Mouse (Mus musculus) brain, embryonic 14.5 days (tissue): ENCODE measurements at regions not wholly inside any gene's neighbourhood (a gene's known extent, or its start where the extent isn't known, plus 50 kb on each side); places are given as distances from the start of the nearest gene placed in this dataset.

ENCODE experiments used
- CTCF ChIP-seq: fragments of 200-500 bp; IDR thresholded peaks from 2 replicates; pipeline ENCODE4 v1.5.1; 2012; ENCODE audit warnings: inconsistent platforms, mild to moderate bottlenecking, moderate library complexity, borderline replicate concordance; ENCODE audit not compliant: insufficient read depth, insufficient read length; ENCODE audit errors: extremely low read depth
- POLR2A ChIP-seq: fragments of 200-500 bp; IDR thresholded peaks from 2 replicates; pipeline ENCODE4 v1.6.1; 2012; ENCODE audit warnings: mild to moderate bottlenecking, inconsistent platforms, borderline replicate concordance; ENCODE audit not compliant: poor library complexity, insufficient read depth, insufficient read length, severe bottlenecking; ENCODE audit errors: extremely low read depth

GRCm38 (mm10) chr1:112638342-112638741, 773.6 kb upstream of the Dsel start:
- TF ChIP-seq CTCF, result no peak
- TF ChIP-seq POLR2A, result no peak
